Mouse (Mus musculus) Patski (cell line): ENCODE results near the gene Gm20388. TPM values are rescaled to one million over a fixed set of nuclear protein-coding genes. Genes with fewer than 3 reads are reported as not detected.

Source experiments
- ATAC-seq: fragments of 100-300 bp; one replicate; pipeline ENCODE4 v1.8.0; 2021
- CTCF ChIA-PET: fragments of 350-600 bp; sonication (Branson Sonifier 250); formaldehyde crosslinking; loops from one replicate; lab custom pipeline; 2022; ENCODE audit warnings: inconsistent platforms; lab: Charles Lee
- POLR2A ChIA-PET: fragments of 350-600 bp; sonication (Branson Sonifier 250); formaldehyde crosslinking; loops from one replicate; lab custom pipeline; 2022; ENCODE audit warnings: antibody characterized with exemption, inconsistent platforms; lab: Charles Lee
- DNase-seq: peaks from one replicate; pipeline ENCODE4 v3.0.0-alpha.2; 2011; ENCODE audit warnings: low read depth, low spot score
- H3K27me3 ChIP-seq: fragments of 371-371 bp; one replicate; pipeline ENCODE4 v1.5.1; 2021
- CTCF ChIP-seq: fragments of 100-300 bp; IDR thresholded peaks from one replicate; pipeline ENCODE4 v1.5.1; 2021
- in situ Hi-C: fragments of 300-500 bp; cut with MboI; formaldehyde crosslinking; loops from 3 replicates; pipeline ENCODE4 v1.11.1; 2018; ENCODE audit warnings: low pct_unique_long_range_greater_than_20kb, mixed read lengths
- polyA plus RNA-seq: library from polyadenylated mRNA; unstranded; gene quantifications from one replicate; pipeline ENCODE4 v1.2.3, GENCODE M21; 2021

Gene Gm20388
- polyA plus RNA-seq, 1 experiment from 2014 or later: 86.7 TPM

- ChIA-PET CTCF (no interaction called here), POLR2A (no interaction called here)
- DNase-seq (no peak), ATAC-seq (no peak)
- in situ Hi-C loops: no loop called here
- TF ChIP-seq CTCF: no peak
- peaks cover 79% of the 10 kb centered on the region for H3K27me3 ChIP-seq
These were observed 2801.9 kb downstream of the Gm20388 start for GRCm38 (mm10) chr8:122712411-122713156.

GRCm38 (mm10) chr8:122713157-122713518, 2802.5 kb downstream of the Gm20388 start:
- ATAC-seq (no peak), DNase-seq (no peak)
- in situ Hi-C loops: no loop called here
- H3K27me3 ChIP-seq: peaks cover 74% of the 10 kb centered on the region
- ChIA-PET POLR2A (no interaction called here), CTCF (no interaction called here)
- TF ChIP-seq CTCF: no peak

- H3K27me3 ChIP-seq: peaks cover 76% of the 10 kb centered on the region
- in situ Hi-C loops: no loop called here
- POLR2A ChIA-PET: no interaction called here
These were observed 2805.9 kb downstream of the Gm20388 start for GRCm38 (mm10) chr8:122716566-122716965.

GRCm38 (mm10) chr8:122717869-122718509, 2807.3 kb downstream of the Gm20388 start:
- H3K27me3 ChIP-seq: peaks cover 78% of the 10 kb centered on the region
- POLR2A ChIA-PET: no interaction called here
- no peak for DNase-seq
- no peak for ATAC-seq
- CTCF ChIA-PET: no interaction called here
- in situ Hi-C loops: no loop called here
- TF ChIP-seq CTCF: no peak

More at GRCm38 (mm10) chr8:122716566-122716965, 2805.9 kb downstream of the Gm20388 start:
- TF ChIP-seq CTCF: no peak
- CTCF ChIA-PET: no interaction called here
- DNase-seq (no peak), ATAC-seq (no peak)

- in situ Hi-C loops: no loop called here
- H3K27me3 ChIP-seq: peaks cover 74% of the 10 kb centered on the region
- no peak for TF ChIP-seq CTCF
- ATAC-seq (no peak), DNase-seq (no peak)
- CTCF ChIA-PET: no interaction called here
- POLR2A ChIA-PET: no interaction called here
These were observed 2808.3 kb downstream of the Gm20388 start for GRCm38 (mm10) chr8:122718711-122719499.

- H3K27me3 ChIP-seq: peaks cover 71% of the 10 kb centered on the region
These were observed 2808.9 kb downstream of the Gm20388 start for GRCm38 (mm10) chr8:122719500-122720065.

DNA sequence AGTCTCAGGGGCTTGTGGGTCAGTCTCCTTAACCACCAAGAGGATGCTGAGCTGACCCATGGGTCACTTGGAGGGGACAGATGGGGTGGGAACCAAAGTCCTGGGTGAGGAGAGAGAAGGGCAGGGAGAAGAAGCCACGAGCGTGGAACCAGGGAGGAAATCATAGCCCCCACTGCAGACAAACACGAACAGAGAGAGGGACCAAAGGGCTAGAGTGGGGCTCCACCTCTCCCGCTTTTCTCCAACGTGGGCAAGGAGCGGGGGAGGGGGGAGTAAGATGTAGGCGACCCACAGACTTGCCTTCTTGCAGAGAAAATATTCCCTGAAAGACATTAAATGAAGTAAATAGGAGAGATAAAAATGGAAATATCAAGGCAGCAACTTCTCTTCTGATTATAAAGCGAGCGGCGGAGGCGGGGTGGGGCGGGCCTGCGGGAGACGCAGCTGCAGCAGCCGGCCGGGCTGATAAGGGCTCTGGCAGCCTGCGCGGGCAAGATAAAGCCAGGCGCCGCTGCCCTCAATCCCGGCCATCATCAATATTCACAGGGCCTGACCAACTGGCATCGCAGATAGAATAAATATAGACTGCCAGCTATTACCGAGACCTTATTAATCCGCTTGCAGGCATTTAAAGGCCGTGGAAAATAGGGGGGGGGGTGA, 2809.6 kb downstream of the Gm20388 start:
- POLR2A ChIA-PET: no interaction called here
- CTCF ChIA-PET: no interaction called here
- no peak for TF ChIP-seq CTCF
- DNase-seq (no peak), ATAC-seq (no peak)
- in situ Hi-C loops: no loop called here
- H3K27me3 ChIP-seq: peaks cover 65% of the 10 kb centered on the region

More at GRCm38 (mm10) chr8:122719500-122720065, 2808.9 kb downstream of the Gm20388 start:
- no peak for TF ChIP-seq CTCF
- CTCF ChIA-PET: no interaction called here
- POLR2A ChIA-PET: no interaction called here
- in situ Hi-C loops: no loop called here
- DNase-seq (no peak), ATAC-seq (no peak)

DNA sequence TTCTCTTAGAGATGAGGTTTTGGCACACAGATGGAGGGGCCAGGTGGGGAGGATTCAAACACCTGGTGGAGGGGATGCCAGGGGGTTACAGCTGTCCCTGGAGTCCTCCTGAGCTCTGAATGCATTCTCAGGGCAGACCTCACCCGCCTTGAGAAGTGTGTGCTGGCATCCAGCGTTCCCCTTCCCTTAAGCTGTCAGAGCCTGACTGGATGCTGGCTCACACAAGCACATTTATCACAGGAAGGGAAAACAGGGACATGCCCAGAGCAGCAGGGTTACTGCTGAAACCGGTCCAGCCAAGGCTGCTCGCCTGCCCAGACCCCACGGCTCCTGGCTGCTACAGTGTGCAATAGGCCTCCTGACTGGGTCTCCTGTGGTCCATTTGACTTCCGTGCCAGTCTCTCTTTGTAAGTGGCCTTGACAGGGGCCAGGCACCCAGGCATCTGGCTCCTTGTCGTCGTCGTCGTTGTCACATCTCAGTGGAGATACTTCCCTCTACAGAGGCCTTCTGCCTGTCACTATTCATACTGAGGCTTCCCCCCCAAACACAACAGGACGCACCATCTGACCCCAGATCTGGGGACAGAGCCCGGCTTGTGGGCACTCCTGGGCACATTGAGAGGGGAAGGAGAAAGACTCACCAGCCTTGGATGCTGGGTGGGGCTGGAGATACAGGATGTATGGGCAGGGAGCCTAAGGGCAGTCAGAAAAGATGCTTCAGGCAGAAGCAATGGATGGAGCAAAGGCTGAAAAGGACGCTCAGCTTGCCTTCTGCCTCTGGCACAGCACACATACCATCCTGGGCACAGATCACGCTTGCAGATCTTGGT, 2810.4 kb downstream of the Gm20388 start:
- peaks cover 65% of the 10 kb centered on the region for H3K27me3 ChIP-seq
- in situ Hi-C loops: no loop called here
- DNase-seq (no peak), ATAC-seq (no peak)
- no peak for TF ChIP-seq CTCF
- ChIA-PET POLR2A (no interaction called here), CTCF (no interaction called here)

DNA sequence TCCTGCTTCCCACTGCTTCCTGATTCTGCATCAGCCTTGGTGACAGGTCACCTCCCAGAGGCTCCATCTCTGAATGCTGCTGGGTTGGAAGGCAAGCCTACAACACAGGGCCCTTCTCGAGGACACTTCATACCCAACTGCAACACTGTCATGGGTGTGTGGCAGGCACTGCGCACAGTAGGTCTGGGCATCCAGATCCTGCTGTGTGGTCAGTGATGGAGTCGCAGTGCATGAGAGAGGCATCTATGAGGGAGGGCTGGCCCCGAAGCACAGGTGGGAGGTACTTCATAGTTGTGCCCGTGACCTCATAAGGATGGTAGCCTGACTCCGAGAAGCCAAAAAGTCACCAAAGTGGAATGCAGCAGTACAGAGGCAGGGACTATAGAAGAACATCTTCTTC, 2814.5 kb downstream of the Gm20388 start:
- DNase-seq (no peak), ATAC-seq (no peak)
- ChIA-PET CTCF (no interaction called here), POLR2A (no interaction called here)
- in situ Hi-C loops: no loop called here
- no peak for TF ChIP-seq CTCF
- peaks cover 71% of the 10 kb centered on the region for H3K27me3 ChIP-seq
